Mouse (Mus musculus): Measurements from ENCODE around the gene Alox15.
"Not testable (repeated sequence)": the region's sequence is repeated elsewhere in the genome, so short reads cannot be mapped to it uniquely, and the experiment has no call there.

The Alox15 gene

GRCm38 (mm10) chr11:70351868-70352267 is at the start of gene Alox15:
Alox15 (minus strand) TSS chr11:70352031.
- no peak for DNase-seq

- peak; percentile 66 for DNase-seq
Measured at GRCm38 (mm10) chr11:70389421-70389820, 37.6 kb upstream of the Alox15 start.

GRCm38 (mm10) chr11:70387436-70387835 is 35.6 kb upstream of the Alox15 start:
- DNase-seq = no peak

- no peak for DNase-seq
Measured at GRCm38 (mm10) chr11:70384136-70384535, 32.3 kb upstream of the Alox15 start.

GRCm38 (mm10) chr11:70381330-70381729 is 29.5 kb upstream of the Alox15 start:
- DNase-seq = no peak

- no peak for DNase-seq
Measured at GRCm38 (mm10) chr11:70380478-70381005, 28.7 kb upstream of the Alox15 start.

GRCm38 (mm10) chr11:70376054-70376453 is 24.2 kb upstream of the Alox15 start:
- DNase-seq = peak; percentile 74

GRCm38 (mm10) chr11:70374302-70374701 is 22.5 kb upstream of the Alox15 start:
- peak; percentile 40 for DNase-seq

- DNase-seq = no peak
Measured at GRCm38 (mm10) chr11:70372849-70373557, 21.2 kb upstream of the Alox15 start.

GRCm38 (mm10) chr11:70372396-70372795 is 20.6 kb upstream of the Alox15 start:
- DNase-seq = no peak

- DNase-seq = not testable (repeated sequence)
Measured at GRCm38 (mm10) chr11:70368626-70369025, 16.8 kb upstream of the Alox15 start.

GRCm38 (mm10) chr11:70367701-70368100 is 15.9 kb upstream of the Alox15 start:
- not testable (repeated sequence) for DNase-seq

GRCm38 (mm10) chr11:70348630-70349029 is 3.2 kb downstream of the Alox15 start:
- DNase-seq = no peak

- DNase-seq = no peak
Measured at GRCm38 (mm10) chr11:70347861-70348260, 4.0 kb downstream of the Alox15 start.

GRCm38 (mm10) chr11:70345546-70345945 is 6.3 kb downstream of the Alox15 start:
- DNase-seq = no peak

- no peak for DNase-seq
Measured at GRCm38 (mm10) chr11:70345061-70345460, 6.8 kb downstream of the Alox15 start.

- DNase-seq = no peak
Measured at GRCm38 (mm10) chr11:70339481-70339880, 12.3 kb downstream of the Alox15 start.

GRCm38 (mm10) chr11:70334477-70334876 is 17.4 kb downstream of the Alox15 start:
- DNase-seq = peak; percentile 19

GRCm38 (mm10) chr11:70324726-70325125 is 27.1 kb downstream of the Alox15 start:
- no peak for DNase-seq

- DNase-seq = no peak
Measured at GRCm38 (mm10) chr11:70322528-70322927, 29.3 kb downstream of the Alox15 start, which contains the start of gene Alox12e. Alox12e (minus strand) TSS chr11:70322628.

GRCm38 (mm10) chr11:70321664-70322063 is 30.2 kb downstream of the Alox15 start:
- DNase-seq = peak; percentile 8

GRCm38 (mm10) chr11:70319614-70320013 is 32.2 kb downstream of the Alox15 start:
- no peak for DNase-seq

GRCm38 (mm10) chr11:70313833-70314232 is 38.0 kb downstream of the Alox15 start:
- DNase-seq = no peak

- peak; percentile 35 for DNase-seq
Measured at GRCm38 (mm10) chr11:70309341-70309740, 42.5 kb downstream of the Alox15 start.

GRCm38 (mm10) chr11:70308296-70308695 is 43.5 kb downstream of the Alox15 start:
- DNase-seq = no peak

Measured in layer of hippocampus, adult 9-11 months (tissue).